Mouse (Mus musculus) activated CD4-positive, CD25-positive, alpha-beta regulatory T cell, adult 4 months (primary cell): ENCODE measurements around the gene Tanc1. TPM values are rescaled to one million over a fixed set of nuclear protein-coding genes. Genes with fewer than 3 reads are reported as not detected.

Experiments
- ATAC-seq: one replicate; pipeline ENCODE4 v1.8.0; 2017
- polyA plus RNA-seq, 2 experiments: library from polyadenylated mRNA; unstranded; fragments of 100-300 nt; shearing (Covaris generic); gene quantifications; one replicate each; pipeline ENCODE4 v1.2.1; 2017

The Tanc1 gene
- polyA plus RNA-seq, 2 experiments from 2014 or later, result 7.2 to 8.7 TPM

DNA sequence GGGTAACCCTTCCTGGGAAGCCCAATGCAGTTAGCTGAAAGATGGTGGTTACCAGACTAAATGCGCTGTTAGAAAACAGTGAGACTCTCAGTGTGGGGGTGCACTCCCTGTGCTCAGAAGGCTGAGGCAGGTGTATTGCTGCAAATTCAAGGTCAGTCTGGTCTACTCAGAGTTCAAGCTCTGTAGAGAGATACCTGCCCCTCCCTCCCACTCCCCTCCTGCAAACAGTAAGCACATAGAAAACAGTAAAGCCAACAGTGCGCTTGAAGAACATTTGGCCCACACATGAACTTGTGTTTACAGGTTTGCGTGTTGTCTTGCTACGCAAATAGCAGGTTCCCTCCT is 73.7 kb downstream of the Tanc1 start:
- no peak for ATAC-seq

DNA sequence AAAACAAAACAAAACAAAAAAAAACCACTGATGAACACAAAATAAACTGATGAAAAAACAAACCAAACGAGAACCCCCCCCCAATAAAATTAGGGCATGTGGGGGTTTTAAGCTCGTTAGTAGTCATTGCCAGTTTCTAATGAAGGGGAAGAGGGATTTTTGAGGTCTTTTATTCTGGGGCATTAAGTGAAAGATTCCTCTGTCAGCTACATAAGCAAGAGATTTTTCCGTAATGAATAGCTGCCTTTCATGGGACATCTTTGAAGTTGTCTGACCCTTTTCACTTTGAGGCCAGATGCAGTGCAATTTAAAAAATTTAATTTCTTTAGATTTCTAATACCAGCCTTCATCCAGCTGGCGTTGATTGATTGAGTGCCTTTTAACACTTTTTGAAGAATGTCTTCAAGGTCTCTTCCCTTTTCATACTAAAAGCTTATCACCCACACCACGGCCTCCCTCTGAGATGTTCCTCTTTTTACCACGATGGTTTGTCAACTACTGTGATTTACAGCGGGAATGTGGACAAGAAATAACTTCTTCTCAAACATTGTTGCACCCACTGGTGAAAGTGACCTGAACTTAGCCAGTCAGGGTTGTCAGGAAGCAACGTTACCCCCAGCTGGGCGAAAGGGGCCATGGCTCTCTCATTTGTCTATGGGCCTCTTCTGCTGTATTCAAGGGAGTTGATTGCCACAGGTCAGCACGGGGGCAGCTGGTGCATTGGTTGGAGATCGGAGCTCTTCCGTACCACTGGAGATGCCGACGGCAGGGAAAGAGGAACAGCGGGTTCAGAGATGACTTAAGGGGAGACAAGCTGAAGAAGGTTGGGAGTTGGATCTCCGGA is 76.6 kb downstream of the Tanc1 start:
- no peak for ATAC-seq

DNA sequence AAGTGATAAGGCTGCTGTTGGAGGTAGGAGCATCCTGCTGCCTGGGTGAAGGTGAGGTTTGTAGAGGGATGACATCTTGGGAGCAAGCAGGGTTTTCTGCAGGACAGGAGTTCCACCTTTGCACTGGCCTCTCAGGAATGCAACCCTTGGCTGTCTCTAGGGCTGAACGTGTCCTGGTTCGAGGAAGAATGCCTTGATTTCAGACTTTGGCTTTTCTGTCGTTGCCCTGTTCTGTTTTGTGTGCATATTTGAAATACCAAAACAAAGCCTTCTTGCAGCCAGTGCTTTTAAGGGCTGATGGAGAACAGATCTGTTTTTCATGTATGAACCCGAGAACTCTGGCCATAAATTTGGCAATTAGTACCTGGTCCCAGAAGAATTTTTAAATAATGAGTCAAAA is 79.3 kb downstream of the Tanc1 start:
- ATAC-seq, result no peak

DNA sequence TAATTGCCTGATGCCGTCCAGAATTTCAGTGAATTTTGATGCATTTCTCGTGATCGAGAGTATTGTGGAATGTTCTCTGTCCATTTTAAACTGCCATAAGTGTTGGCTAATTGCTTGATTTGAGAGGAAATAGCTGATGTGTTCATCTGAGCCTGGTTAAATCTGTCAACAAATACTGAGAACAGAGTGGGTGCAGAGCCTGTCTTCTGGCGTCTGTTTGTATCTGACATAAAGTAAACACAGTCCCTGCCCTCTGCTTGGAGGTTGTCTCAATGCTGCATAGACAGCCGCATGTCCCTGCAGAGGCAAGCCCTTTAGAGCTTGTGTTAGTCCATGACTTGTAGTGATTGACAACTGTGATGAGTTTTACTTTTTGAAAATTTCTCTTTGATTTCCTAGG is 81.6 kb downstream of the Tanc1 start:
- no peak for ATAC-seq

GRCm38 (mm10) chr2:59697123-59697522 is 85.3 kb downstream of the Tanc1 start:
- no peak for ATAC-seq

DNA sequence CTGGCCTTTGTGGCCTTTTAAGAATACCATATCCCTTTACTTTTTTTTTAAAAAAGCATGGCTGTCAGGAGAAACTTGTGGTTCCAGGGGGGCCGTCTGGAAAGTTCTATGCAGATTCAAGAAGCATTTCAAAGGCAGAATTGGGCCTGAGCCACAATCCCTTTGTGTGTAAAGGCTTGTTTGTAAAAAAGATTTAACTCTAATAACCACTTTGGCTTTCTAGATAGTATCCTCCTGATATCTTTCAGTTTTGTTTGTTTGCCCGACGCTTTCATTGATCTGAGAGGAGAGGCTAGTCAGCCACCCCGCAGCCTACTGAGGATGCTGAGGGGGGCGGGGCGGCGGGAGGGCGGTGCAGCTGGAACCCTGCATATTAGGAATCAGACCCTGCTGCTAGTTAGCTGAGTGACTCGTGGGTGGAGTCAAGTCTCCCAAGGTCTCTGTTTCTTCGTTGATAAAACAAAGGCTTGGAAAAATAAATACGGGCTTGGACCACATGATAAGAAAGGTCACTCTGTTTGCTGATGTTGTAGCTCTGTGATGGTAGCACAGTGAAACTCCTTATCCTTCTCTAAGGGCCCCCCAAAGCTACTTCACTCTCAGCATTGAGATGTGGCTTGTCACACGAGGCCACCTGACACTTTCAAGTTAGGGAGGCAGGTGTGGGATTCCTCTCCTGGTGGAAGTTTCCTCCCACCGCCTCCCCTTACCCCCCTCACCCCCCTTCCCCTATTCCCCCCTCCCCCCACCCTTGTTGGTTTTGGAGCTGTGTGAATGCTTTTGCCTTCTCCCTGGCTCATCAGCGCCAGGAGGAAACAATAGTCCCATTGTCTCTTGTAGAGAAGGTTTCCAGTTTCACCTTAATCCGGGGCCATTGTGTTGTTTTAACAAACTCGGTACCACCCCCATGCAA is 86.1 kb downstream of the Tanc1 start:
- no peak for ATAC-seq

- ATAC-seq, result no peak
Observed at GRCm38 (mm10) chr2:59698635-59699300, 86.9 kb downstream of the Tanc1 start.

DNA sequence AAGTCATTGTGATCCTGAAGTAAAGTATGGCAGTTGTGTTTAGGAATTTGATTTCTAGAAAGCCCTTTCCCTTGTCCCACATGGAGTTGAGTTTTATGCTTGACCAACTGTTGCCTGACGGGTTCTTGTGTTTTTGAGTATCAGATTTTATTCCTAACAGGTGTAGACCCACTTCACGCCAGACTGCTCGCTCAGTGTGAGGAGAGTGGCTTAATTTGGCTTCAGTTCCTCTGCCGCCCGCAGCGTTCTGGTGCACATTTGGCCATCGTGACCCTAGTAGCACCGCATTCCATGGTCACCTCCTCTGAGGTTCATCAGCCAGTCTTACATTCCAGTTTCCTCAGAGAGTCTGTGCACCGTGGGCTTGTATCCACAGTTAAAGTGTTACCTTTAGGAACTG is 88.1 kb downstream of the Tanc1 start:
- ATAC-seq, result no peak

GRCm38 (mm10) chr2:59705221-59705620 is 93.4 kb downstream of the Tanc1 start:
- ATAC-seq, result no peak

DNA sequence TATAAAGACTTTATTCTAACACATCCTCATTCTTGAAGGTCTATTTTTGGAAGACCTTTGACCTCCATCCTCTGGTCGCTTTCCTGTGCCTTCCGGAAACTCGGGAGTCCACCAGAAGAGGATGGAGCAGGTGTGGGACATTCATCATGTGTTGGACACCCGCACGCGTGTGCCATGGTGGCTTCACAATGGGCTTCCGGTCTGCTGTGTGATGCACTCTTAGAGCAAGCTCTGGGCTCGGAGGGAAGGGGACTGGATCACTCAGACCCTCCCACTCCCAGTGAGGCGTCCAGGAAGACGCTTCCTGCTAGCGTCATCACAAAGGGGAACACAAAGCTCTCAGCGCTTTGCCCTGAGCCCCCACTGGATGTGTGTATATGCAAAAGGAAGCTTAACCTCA is 95.0 kb downstream of the Tanc1 start:
- no peak for ATAC-seq

DNA sequence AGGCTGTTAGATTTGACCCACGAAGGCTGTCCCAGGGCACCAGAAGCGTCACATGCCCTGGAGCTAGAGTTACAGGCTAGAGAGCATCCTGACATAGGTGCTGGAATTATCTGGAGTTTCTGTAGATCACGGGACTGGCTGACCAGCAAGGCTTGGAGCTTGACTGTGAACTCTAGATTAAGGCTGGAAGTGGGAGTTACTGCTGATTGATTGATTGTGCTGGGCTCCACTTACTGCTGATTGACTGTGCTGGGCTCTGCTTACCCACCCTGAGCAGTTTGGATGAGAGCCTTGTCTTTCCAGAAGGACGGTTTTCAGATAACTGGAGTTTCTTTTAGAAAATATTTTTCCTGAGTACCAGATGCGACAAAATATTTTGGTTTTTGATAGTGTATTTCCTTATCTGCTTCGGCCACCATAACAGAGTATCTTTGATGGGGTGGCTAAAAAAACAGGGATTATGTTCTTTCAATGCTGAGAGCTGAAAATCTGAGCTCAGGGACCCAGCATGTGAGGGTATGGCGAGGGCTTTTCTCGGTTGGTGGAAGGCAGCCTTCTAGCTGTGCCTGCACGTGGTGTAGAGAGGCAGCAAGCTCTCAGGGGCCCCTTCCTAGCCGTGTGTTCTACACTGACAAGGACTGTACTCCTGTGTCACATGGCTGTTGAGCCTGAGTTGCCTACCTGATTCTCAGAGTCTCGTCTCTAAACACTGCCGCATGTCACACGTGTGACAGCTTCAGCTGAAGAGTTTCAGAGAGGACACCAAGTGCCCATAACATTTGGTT is 96.3 kb downstream of the Tanc1 start:
- no peak for ATAC-seq

DNA sequence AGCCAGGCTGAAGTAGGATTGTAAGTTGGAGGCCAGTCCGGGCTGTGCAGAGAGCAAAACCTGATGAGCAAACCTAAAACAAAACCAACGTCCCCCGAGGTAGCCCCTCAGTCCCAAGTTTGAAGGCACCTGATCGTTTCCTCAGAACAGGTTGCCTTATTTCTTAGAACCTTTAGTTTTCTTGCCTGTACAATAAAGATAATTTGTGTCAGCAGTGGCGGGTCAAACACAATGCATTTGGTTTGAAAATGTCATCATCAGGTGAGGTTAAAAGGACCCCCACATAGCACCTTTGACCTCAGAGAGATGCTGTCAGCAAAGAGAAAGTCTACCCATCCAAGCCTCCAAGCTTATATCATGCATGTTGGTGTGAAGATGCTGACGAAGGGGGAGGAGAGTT is 98.9 kb downstream of the Tanc1 start:
- ATAC-seq, result no peak

DNA sequence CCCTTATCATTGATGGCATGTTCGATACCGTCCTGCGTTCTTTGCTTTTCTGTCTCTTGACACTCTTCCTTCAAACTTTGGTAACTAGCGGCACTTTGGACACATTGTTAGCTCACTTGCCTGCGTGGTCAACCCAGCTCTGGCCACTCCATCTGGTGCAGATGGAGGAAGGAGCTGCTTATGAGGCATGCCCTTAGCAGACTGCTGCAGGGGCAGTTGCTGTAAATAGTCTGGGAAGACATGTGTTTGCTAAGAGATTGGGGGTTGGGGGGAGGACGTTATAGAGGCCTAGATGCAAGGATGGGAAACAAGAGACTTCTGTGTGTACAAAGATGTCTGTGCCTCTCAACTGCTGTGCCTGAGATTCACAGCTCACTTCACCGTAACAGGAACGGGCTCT is 100.2 kb downstream of the Tanc1 start:
- ATAC-seq, result no peak

DNA sequence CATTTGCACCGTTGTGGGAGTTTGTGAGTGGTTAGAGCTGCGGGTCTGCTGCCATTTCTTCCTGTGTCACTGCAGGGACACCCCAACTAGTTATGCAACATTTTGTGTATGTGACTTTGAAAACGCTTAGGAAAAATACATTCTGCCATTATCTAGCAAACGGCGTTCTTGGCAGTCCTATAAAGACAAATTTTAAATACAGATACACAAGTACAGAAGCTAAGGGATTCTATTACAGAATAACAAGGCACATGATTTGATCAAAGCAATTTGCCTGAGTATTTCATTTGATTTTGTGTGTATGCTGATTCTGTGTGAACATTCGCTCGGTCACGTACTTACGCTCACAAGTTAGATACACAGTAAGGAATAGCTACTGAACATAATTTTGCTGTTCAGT is 100.6 kb downstream of the Tanc1 start:
- ATAC-seq, result no peak

GRCm38 (mm10) chr2:59713626-59714556 is 102.0 kb downstream of the Tanc1 start:
- ATAC-seq, result no peak

DNA sequence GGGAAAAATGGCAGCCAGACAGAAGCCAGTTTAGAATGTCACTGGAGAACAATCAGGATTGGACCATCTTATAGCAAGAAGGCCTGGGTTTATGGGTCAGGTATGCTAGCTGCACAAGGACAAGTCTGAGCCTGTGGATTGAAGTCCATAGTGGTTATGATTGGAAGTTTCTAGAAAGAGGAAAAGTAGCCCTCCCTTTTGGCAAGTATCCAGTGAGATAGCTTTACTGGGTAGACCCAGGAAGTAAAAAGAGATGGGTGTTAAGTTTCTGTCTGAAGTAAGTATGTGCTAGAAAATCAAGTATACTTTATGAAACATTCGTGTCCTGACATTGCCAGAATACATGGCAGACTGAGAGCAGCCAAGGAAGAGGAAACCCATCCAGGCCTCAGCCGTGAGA is 103.2 kb downstream of the Tanc1 start:
- no peak for ATAC-seq

DNA sequence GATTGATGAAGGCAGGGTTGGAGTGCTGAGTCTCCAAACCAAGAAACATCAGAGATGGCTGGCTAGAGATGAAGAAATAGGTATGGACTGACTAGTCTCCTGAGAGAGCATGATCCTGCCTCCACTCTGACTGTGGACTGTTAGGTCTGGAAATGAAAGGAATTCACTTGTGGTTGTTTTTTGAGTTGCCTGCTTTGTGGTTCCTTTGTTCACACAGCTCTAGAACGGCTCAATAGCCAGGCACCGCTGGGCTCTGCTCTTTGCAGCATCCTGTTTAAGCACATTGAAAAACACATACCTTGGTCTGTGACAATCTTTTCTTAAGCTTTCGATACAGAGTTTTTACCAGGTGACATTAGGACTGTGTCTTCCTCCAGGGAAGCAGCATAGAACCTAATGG is 104.6 kb downstream of the Tanc1 start:
- no peak for ATAC-seq

GRCm38 (mm10) chr2:59717746-59718294 is 106.0 kb downstream of the Tanc1 start:
- no peak for ATAC-seq

- ATAC-seq, result no peak
Observed at GRCm38 (mm10) chr2:59718601-59719416, 107.0 kb downstream of the Tanc1 start.

- no peak for ATAC-seq
Observed at GRCm38 (mm10) chr2:59719831-59720230, 108.0 kb downstream of the Tanc1 start.
